Mouse (Mus musculus) neural tube, embryonic 14.5 days (tissue): ENCODE measurements around the gene Glcci1. TPM values are rescaled to one million over a fixed set of nuclear protein-coding genes. Genes with fewer than 3 reads are reported as not detected.
A peak's percentile ranks its signal among the peaks of the same experiment; 100 is the strongest.

Source experiments
- ATAC-seq: fragments of 200-750 bp; cut with Nextera tagmentation; 2 replicates; pipeline ENCODE4 v1.8.0; 2017; ENCODE audit warnings: low read depth, mild to moderate bottlenecking, moderate TSS enrichment, moderate library complexity
- H3K27ac ChIP-seq: fragments of 300-500 bp; sonication (generic); 2 replicates; pipeline ENCODE4 v1.5.1; 2014; ENCODE audit warnings: low read depth, mild to moderate bottlenecking, control low read depth, low read length, moderate library complexity, mixed read lengths
- H3K27me3 ChIP-seq: fragments of 300-500 bp; sonication (generic); 2 replicates; pipeline ENCODE4 v1.6.1; 2014; ENCODE audit warnings: low read length; ENCODE audit not compliant: control insufficient read depth, insufficient read depth
- H3K36me3 ChIP-seq: fragments of 300-500 bp; sonication (generic); 2 replicates; pipeline ENCODE4 v1.6.1; 2014; ENCODE audit warnings: low read length, mixed read lengths; ENCODE audit not compliant: control insufficient read depth, insufficient read depth
- H3K4me1 ChIP-seq: fragments of 300-500 bp; sonication (generic); 2 replicates; pipeline ENCODE4 v1.6.1; 2014; ENCODE audit warnings: low read length; ENCODE audit not compliant: control insufficient read depth, insufficient read depth
- H3K4me2 ChIP-seq: fragments of 300-500 bp; sonication (generic); 2 replicates; pipeline ENCODE4 v1.6.1; 2014; ENCODE audit warnings: mild to moderate bottlenecking, low read depth, low read length, control low read depth
- H3K4me3 ChIP-seq: fragments of 300-500 bp; sonication (generic); 2 replicates; pipeline ENCODE4 v1.5.1; 2014; ENCODE audit warnings: low read depth, low read length, control low read depth, mixed read lengths
- H3K9ac ChIP-seq: fragments of 300-500 bp; sonication (generic); replicated peaks from 2 replicates; pipeline ENCODE4 v1.6.1; 2014; ENCODE audit warnings: low read depth, mild to moderate bottlenecking, control low read depth, low read length, mixed read lengths
- H3K9me3 ChIP-seq: fragments of 300-500 bp; sonication (generic); 2 replicates; pipeline ENCODE4 v1.6.1; 2016; ENCODE audit warnings: low read length; ENCODE audit not compliant: control insufficient read depth
- WGBS: fragments of 180-500 bp; shearing (Covaris S2); extraction: QIAGEN DNeasy Blood & Tissue Kit; methylation state at CpG from one replicate; pipeline ENCODE4 v1.1.7; 2014; 5-methylcytosine and 5-hydroxymethylcytosine counted together
- polyA plus RNA-seq: library from polyadenylated mRNA; unstranded; fragments of >200 nt; fragmentation: Nextera tagmentation; extraction: Ambion mirVana; gene quantifications from 2 replicates; pipeline ENCODE4 v1.2.1, GENCODE M21; 2014

The Glcci1 gene
- polyA plus RNA-seq: 11.3 and 12.8 TPM in 2 replicates

DNA sequence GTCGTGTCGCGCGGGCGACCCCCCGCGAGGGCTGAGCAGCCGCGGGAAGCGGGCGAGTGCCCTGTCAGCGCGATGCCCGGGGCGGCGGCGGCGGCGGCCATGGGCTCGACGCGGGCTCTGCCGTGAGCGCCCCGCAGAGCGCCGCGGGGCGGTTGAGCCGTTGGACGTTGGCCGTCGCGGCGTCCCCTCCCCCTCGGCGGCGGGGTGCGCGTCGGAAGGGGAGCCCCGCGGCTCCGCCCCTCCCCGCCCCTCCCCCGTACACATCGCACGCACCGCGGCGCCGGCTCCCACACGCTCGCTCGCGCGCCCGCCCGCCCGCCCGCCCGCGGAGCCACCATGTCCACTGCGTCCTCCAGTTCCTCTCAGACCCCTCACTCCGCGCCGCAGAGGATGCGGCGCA lies at the start of gene Glcci1:
TSS of gene Glcci1 (plus strand) at position 50 of the 400 bp plus-strand sequence.
- Histone ChIP-seq H3K27ac (peak within 1 kb of the TSS; percentile 100), H3K36me3 (no peaks in the 10 kb centered on the region), H3K9me3 (no peaks in the 10 kb centered on the region), H3K27me3 (no peaks in the 10 kb centered on the region), H3K4me1 (peaks cover 24% of the 10 kb centered on the region; the same call in 1 of the 2 replicates), H3K9ac (peak within 1 kb of the TSS; percentile 94), H3K4me2 (peak within 1 kb of the TSS; percentile 74), H3K4me3 (peak within 1 kb of the TSS; percentile 93)
- ATAC-seq: peak; percentile 88
- WGBS: under 1% methylated on average over 22 of the region's 69 CpGs

DNA sequence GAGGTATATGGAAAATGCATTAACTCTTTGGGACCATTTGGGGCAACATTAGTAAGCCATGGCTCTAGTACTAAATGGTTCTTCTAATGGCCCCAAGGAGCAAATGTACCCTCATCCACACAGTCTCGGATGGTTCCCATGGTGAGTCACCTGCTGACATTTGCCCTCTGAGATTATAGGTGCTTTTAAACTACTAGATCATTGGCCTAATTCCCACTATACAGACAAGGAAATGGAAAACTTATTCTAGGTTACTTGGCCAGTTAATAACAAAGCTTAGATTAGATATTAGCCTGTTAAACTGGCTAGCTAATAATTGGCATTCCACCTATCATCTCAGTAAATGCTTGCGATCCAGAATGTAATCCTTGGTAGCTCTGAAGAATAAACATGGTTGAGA lies 47.0 kb upstream of the Glcci1 start:
- Histone ChIP-seq H3K4me2 (no peak overlapping the region), H3K9me3 (no peaks in the 10 kb centered on the region), H3K27me3 (no peaks in the 10 kb centered on the region), H3K4me3 (no peak overlapping the region), H3K27ac (no peak overlapping the region), H3K9ac (no peak overlapping the region), H3K4me1 (no peaks in the 10 kb centered on the region), H3K36me3 (no peaks in the 10 kb centered on the region)
- 92% methylated on average over 2 of the region's 2 CpGs for WGBS
- no peak for ATAC-seq

DNA sequence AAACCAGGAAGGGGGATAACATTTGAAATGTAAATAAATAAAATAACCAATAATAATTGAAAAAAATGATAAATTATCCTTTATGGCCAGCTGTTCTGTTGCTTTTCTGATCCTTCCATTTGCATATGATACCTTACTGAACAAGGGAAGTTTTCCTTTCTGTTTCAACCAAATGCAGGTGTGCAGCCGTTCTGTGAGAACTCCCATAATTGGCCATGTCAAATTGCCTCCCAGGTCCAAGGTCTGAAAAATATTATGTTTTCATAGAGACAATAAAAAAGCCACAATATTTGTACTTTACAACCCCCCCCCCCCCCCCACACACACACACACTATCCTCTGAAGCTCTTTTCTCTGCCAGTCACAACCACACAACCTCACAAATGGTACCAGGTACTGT lies 44.0 kb upstream of the Glcci1 start:
- H3K4me3 ChIP-seq: no peak overlapping the region
- no peak overlapping the region for H3K27ac ChIP-seq
- no peaks in the 10 kb centered on the region for H3K4me1 ChIP-seq
- ATAC-seq: no peak
- H3K9me3 ChIP-seq: no peaks in the 10 kb centered on the region
- H3K9ac ChIP-seq: no peak overlapping the region
- no peaks in the 10 kb centered on the region for H3K36me3 ChIP-seq
- WGBS: 77% methylated on average over 1 of the region's 1 CpGs
- H3K27me3 ChIP-seq: no peaks in the 10 kb centered on the region
- no peak overlapping the region for H3K4me2 ChIP-seq

DNA sequence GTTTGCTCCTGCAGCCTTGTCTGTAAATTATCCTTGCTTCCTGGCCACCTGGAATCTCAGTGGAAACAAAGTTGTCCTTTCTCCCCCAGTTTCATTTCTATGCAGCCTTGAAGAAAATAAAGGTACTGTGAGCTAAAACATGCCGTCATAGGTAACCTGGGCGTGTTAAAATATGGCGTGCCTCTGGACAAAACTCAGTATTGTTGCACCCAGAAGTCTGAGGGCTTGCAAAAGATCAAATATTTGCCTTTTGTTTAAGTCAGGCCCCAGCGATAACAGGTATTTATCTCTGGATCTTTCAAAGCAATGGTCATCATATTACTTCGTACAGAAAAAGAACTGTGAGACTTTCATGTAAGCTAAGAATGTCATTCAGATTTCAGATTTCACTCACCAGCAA lies 43.4 kb upstream of the Glcci1 start:
- Histone ChIP-seq H3K36me3 (no peaks in the 10 kb centered on the region), H3K27ac (no peak overlapping the region), H3K4me3 (no peak overlapping the region), H3K27me3 (no peaks in the 10 kb centered on the region), H3K9me3 (no peaks in the 10 kb centered on the region), H3K4me2 (no peak overlapping the region), H3K9ac (no peak overlapping the region), H3K4me1 (no peaks in the 10 kb centered on the region)
- ATAC-seq: no peak
- WGBS: 90% methylated on average over 5 of the region's 5 CpGs

GRCm38 (mm10) chr6:8467667-8468337 lies 41.6 kb upstream of the Glcci1 start:
- ATAC-seq: no peak
- H3K27me3 ChIP-seq: no peaks in the 10 kb centered on the region
- WGBS: 34% methylated on average over 10 of the region's 10 CpGs
- H3K36me3 ChIP-seq: no peaks in the 10 kb centered on the region
- no peaks in the 10 kb centered on the region for H3K4me1 ChIP-seq
- no peak overlapping the region for H3K4me3 ChIP-seq
- H3K9me3 ChIP-seq: no peaks in the 10 kb centered on the region
- H3K9ac ChIP-seq: no peak overlapping the region
- no peak overlapping the region for H3K4me2 ChIP-seq
- no peak overlapping the region for H3K27ac ChIP-seq

- no peaks in the 10 kb centered on the region for H3K9me3 ChIP-seq
- no peaks in the 10 kb centered on the region for H3K27me3 ChIP-seq
- no peaks in the 10 kb centered on the region for H3K4me1 ChIP-seq
- no peak overlapping the region for H3K4me2 ChIP-seq
- no peaks in the 10 kb centered on the region for H3K36me3 ChIP-seq
- H3K27ac ChIP-seq: no peak overlapping the region
- no peak overlapping the region for H3K9ac ChIP-seq
- no peak for ATAC-seq
- 94% methylated on average over 3 of the region's 3 CpGs for whole genome bisulfite sequencing
- no peak overlapping the region for H3K4me3 ChIP-seq
Measured at GRCm38 (mm10) chr6:8469918-8470317, 39.5 kb upstream of the Glcci1 start.

DNA sequence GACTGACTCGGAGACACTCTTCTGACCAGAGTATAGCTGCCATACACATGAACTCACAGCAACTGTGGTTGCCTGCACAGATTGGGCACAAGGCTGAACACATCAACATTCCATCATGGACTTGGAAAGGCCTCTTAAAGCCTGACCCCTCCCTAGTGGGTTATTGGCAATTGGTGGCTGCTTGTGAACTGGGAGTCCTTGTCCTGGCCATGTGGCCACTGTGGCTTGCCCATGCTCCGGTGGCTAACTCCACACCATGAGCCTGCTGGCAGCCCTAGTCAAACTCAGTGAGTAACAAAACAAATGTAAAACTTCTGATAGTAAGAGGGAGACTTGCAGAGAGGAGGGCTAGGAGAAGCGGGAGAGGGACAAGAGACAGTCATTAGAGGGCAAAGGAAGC lies 37.3 kb upstream of the Glcci1 start:
- ATAC-seq: no peak
- Histone ChIP-seq H3K9ac (no peak overlapping the region), H3K36me3 (no peaks in the 10 kb centered on the region), H3K4me2 (no peak overlapping the region), H3K27ac (no peak overlapping the region), H3K9me3 (no peaks in the 10 kb centered on the region), H3K4me3 (no peak overlapping the region), H3K4me1 (no peaks in the 10 kb centered on the region), H3K27me3 (no peaks in the 10 kb centered on the region)
- WGBS: 88% methylated on average over 3 of the region's 3 CpGs

- no peak overlapping the region for H3K4me2 ChIP-seq
- no peak overlapping the region for H3K4me3 ChIP-seq
- no peak overlapping the region for H3K9ac ChIP-seq
- H3K27ac ChIP-seq: no peak overlapping the region
- H3K27me3 ChIP-seq: no peaks in the 10 kb centered on the region
- no peaks in the 10 kb centered on the region for H3K36me3 ChIP-seq
- no peak for ATAC-seq
- no peaks in the 10 kb centered on the region for H3K4me1 ChIP-seq
- H3K9me3 ChIP-seq: no peaks in the 10 kb centered on the region
- WGBS: 80% methylated on average over 5 of the region's 5 CpGs
Measured at GRCm38 (mm10) chr6:8472915-8473314, 36.5 kb upstream of the Glcci1 start.

DNA sequence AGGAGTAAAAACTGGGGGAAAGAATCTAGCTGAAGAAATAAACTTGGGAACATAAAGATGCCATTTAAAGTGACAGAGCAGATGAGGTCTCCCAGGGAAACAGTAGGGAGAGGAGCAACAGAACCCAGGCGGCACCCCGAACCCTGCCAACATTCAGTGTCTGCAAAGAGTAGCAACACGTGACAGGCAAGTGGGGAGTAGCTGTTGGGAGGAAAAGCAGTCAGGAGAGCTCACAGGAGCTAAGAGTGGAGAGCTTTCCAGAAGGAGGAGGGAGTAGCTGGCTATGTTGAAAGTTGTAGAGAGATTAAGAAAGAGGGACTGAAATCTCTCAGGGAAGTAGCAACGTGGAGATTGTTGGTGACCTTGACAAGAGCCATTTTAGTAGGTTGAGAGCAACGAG lies 35.9 kb upstream of the Glcci1 start:
- Histone ChIP-seq H3K36me3 (no peaks in the 10 kb centered on the region), H3K4me2 (no peak overlapping the region), H3K27me3 (no peaks in the 10 kb centered on the region), H3K9me3 (no peaks in the 10 kb centered on the region), H3K27ac (no peak overlapping the region), H3K4me1 (no peaks in the 10 kb centered on the region), H3K9ac (no peak overlapping the region), H3K4me3 (no peak overlapping the region)
- ATAC-seq: no peak
- 68% methylated on average over 5 of the region's 5 CpGs for WGBS
